Mouse (Mus musculus) brain, embryonic 14.5 days (tissue): ENCODE data around the gene Smyd2. TPM values are rescaled to one million over a fixed set of nuclear protein-coding genes. Genes with fewer than 3 reads are reported as not detected.

Source experiments
- DNase-seq: peaks from one replicate; pipeline ENCODE4 v3.0.0-alpha.2; 2011; ENCODE audit warnings: low read depth
- CTCF ChIP-seq: fragments of 200-500 bp; IDR thresholded peaks from 2 replicates; pipeline ENCODE4 v1.5.1; 2012; ENCODE audit warnings: inconsistent platforms, mild to moderate bottlenecking, moderate library complexity, borderline replicate concordance; ENCODE audit not compliant: insufficient read depth, insufficient read length; ENCODE audit errors: extremely low read depth
- POLR2A ChIP-seq: fragments of 200-500 bp; IDR thresholded peaks from 2 replicates; pipeline ENCODE4 v1.6.1; 2012; ENCODE audit warnings: mild to moderate bottlenecking, inconsistent platforms, borderline replicate concordance; ENCODE audit not compliant: poor library complexity, insufficient read depth, insufficient read length, severe bottlenecking; ENCODE audit errors: extremely low read depth
- polyA plus RNA-seq: library from polyadenylated mRNA; depleted of rRNA; stranded (reverse); fragments of >200 nt; gene quantifications from 2 replicates; pipeline ENCODE4 v1.2.3, GENCODE M21; 2012

Gene Smyd2
- polyA plus RNA-seq, 1 experiment: 70.1 TPM

- TF ChIP-seq CTCF: no peak
- no peak for TF ChIP-seq POLR2A
- no peak for DNase-seq
These were observed 54.1 kb downstream of the Smyd2 start for GRCm38 (mm10) chr1:189868036-189868435.

GRCm38 (mm10) chr1:189867497-189867896 lies 54.7 kb downstream of the Smyd2 start:
- TF ChIP-seq CTCF: no peak
- TF ChIP-seq POLR2A: no peak
- DNase-seq: no peak

- no peak for DNase-seq
- TF ChIP-seq CTCF: no peak
- TF ChIP-seq POLR2A: no peak
These were observed 55.1 kb downstream of the Smyd2 start for GRCm38 (mm10) chr1:189867034-189867433.

- no peak for DNase-seq
- TF ChIP-seq POLR2A (no peak), CTCF (no peak)
These were observed 55.5 kb downstream of the Smyd2 start for GRCm38 (mm10) chr1:189866621-189867020.

GRCm38 (mm10) chr1:189864846-189865560 lies 57.2 kb downstream of the Smyd2 start:
- no peak for TF ChIP-seq POLR2A
- no peak for TF ChIP-seq CTCF
- DNase-seq: peak; percentile 82

- TF ChIP-seq POLR2A (no peak), CTCF (no peak)
- peak; percentile 32 for DNase-seq
These were observed 57.9 kb downstream of the Smyd2 start for GRCm38 (mm10) chr1:189864301-189864700.

- TF ChIP-seq POLR2A (no peak), CTCF (no peak)
- DNase-seq: no peak
These were observed 58.4 kb downstream of the Smyd2 start for GRCm38 (mm10) chr1:189863727-189864126.

- DNase-seq: peak; percentile 42
- TF ChIP-seq POLR2A (no peak), CTCF (no peak)
These were observed 61.2 kb downstream of the Smyd2 start for GRCm38 (mm10) chr1:189860942-189861315.

GRCm38 (mm10) chr1:189860112-189860941 lies 61.8 kb downstream of the Smyd2 start:
- no peak for DNase-seq
- TF ChIP-seq POLR2A: no peak
- TF ChIP-seq CTCF: 0 out of 2 replicates have a peak, but pooled peaks have one; percentile 6

- TF ChIP-seq POLR2A: no peak
- no peak for TF ChIP-seq CTCF
- DNase-seq: peak; percentile 48
These were observed 63.8 kb downstream of the Smyd2 start for GRCm38 (mm10) chr1:189858377-189858776.

GRCm38 (mm10) chr1:189855739-189856138 lies 66.4 kb downstream of the Smyd2 start:
- TF ChIP-seq CTCF (no peak), POLR2A (no peak)
- DNase-seq: no peak
